Mouse (Mus musculus): ENCODE measurements around the gene Gm49342. TPM values are rescaled to one million over a fixed set of nuclear protein-coding genes. Genes with fewer than 3 reads are reported as not detected.

Gm49342 gene
- total RNA-seq (2023), result 10 to 100 TPM; 67.9 to 80.1 TPM

GRCm38 (mm10) chr14:50943932-50944667 lies at the start of gene Gm49342:
Gm49342 (plus strand) TSS chr14:50944517.

GRCm38 (mm10) chr14:50897374-50897765 lies 46.9 kb upstream of the Gm49342 start, which contains the start of gene Klhl33:
Klhl33 (minus strand) TSS chr14:50897507.

GRCm38 (mm10) chr14:50924281-50925064 lies 19.8 kb upstream of the Gm49342 start, which contains the start of the genes Osgep and Apex1:
Osgep (minus strand) TSS chr14:50924893.
Apex1 (plus strand) TSS chr14:50924968.

GRCm38 (mm10) chr14:50930754-50931492 lies 13.4 kb upstream of the Gm49342 start, which contains the start of the genes Pip4p1 and Pnp:
Pip4p1 (minus strand) TSS chr14:50930856.
Pnp (plus strand) TSS chr14:50931082.

GRCm38 (mm10) chr14:50955942-50956508 lies 11.7 kb downstream of the Gm49342 start, which contains the start of gene Pnp2:
Pnp2 (plus strand) TSS chr14:50955992.

GRCm38 (mm10) chr14:51007152-51007801 lies 63.0 kb downstream of the Gm49342 start, which contains the start of gene Rnase10:
Rnase10 (plus strand) TSS chr14:51007751.

Other genes starting within 250 kb of the Gm49342 start
- not detected for gene Olfr748, start 237.1 kb upstream of the Gm49342 start, total RNA-seq (2023)
- gene Olfr749, start 199.4 kb upstream of the Gm49342 start, total RNA-seq (2023), result not detected
- gene Ttc5, start 159.0 kb upstream of the Gm49342 start, total RNA-seq (2023), result 10 to 100 TPM; 29.5 to 35.8 TPM
- not detected for gene Ccnb1ip1, start 136.8 kb upstream of the Gm49342 start, total RNA-seq (2023)
- gene Parp2, start 136.7 kb upstream of the Gm49342 start, total RNA-seq (2023), result 10 to 100 TPM; 24.8 to 32.1 TPM
- gene Tep1, start 74.0 kb upstream of the Gm49342 start, total RNA-seq (2023), result 10 to 100 TPM; 44.4 to 66.7 TPM
- gene Klhl33, start 47.0 kb upstream of the Gm49342 start, total RNA-seq (2023), result under 1 TPM in 1 of 2 experiments, not detected in 1; 0.33 TPM
- gene Osgep, start 19.6 kb upstream of the Gm49342 start, total RNA-seq (2023), result 10 to 100 TPM; 19.2 to 25.5 TPM
- gene Apex1, start 19.5 kb upstream of the Gm49342 start, total RNA-seq (2023), result 10 to 100 TPM; 18.4 to 22.9 TPM
- gene Pip4p1, start 13.7 kb upstream of the Gm49342 start, total RNA-seq (2023), result 10 to 100 TPM; 54.5 to 86.3 TPM
- 10 to 100 TPM; 65.2 to 70.9 TPM for gene Pnp, start 13.4 kb upstream of the Gm49342 start, total RNA-seq (2023)
- 1 to 10 TPM; 5.8 to 7.4 TPM for gene Pnp2, start 11.5 kb downstream of the Gm49342 start, total RNA-seq (2023)
- gene Rnase10, start 63.2 kb downstream of the Gm49342 start, total RNA-seq (2023), result under 1 TPM in 1 of 2 experiments, not detected in 1; 0.22 TPM
- gene Rnase9, start 97.4 kb downstream of the Gm49342 start, total RNA-seq (2023), result not detected
- gene Rnase11, start 105.6 kb downstream of the Gm49342 start, total RNA-seq (2023), result not detected
- gene Rnase12, start 113.1 kb downstream of the Gm49342 start, total RNA-seq (2023), result 1 to 10 TPM; 1.0 to 2.2 TPM
- gene Olfr750, start 129.9 kb downstream of the Gm49342 start, total RNA-seq (2023), result not detected
- gene Rnase4, start 146.6 kb downstream of the Gm49342 start, total RNA-seq (2023), result 1 to 10 TPM; 6.5 to 7.8 TPM
- 1 to 10 TPM; 5.4 to 6.6 TPM for gene Ang, start 146.6 kb downstream of the Gm49342 start, total RNA-seq (2023)
- gene Eddm3b, start 169.9 kb downstream of the Gm49342 start, total RNA-seq (2023), result not detected
- gene Rnase6, start 179.4 kb downstream of the Gm49342 start, total RNA-seq (2023), result 10 to 100 TPM; 32.8 to 50.5 TPM
- gene Rnase1, start 202.3 kb downstream of the Gm49342 start, total RNA-seq (2023), result not detected
- gene Rnase2b, start 217.7 kb downstream of the Gm49342 start, total RNA-seq (2023), result 1 to 10 TPM in 1 of 2 experiments, under 1 TPM in 1; 0.88 to 1.3 TPM

Data from neutrophil, adult 59 days (primary cell).